Mouse (Mus musculus): ENCODE results near the gene Zfp989. TPM values are rescaled to one million over a fixed set of nuclear protein-coding genes. Genes with fewer than 3 reads are reported as not detected.
"Not testable (repeated sequence)": the region's sequence is repeated elsewhere in the genome, so short reads cannot be mapped to it uniquely, and the experiment has no call there.

The Zfp989 gene
- polyA plus RNA-seq (2015; fragmentation: Nextera tagmentation; extraction: Ambion mirVana) = 0.26 TPM in 1 of 2 replicates, not detected in the other

GRCm38 (mm10) chr4:146971757-146972156 lies at the start of gene Zfp989:
TSS of gene Zfp989 (plus strand) at chr4:146971976.
- H3K9ac ChIP-seq; H3K36me3 ChIP-seq; H3K4me1 ChIP-seq; H3K4me2 ChIP-seq; H3K9me3 ChIP-seq; H3K27me3 ChIP-seq (replicated peaks); H3K27ac ChIP-seq; H3K4me3 ChIP-seq (replicated peaks); ATAC-seq (ENCODE audit: insufficient read depth, low FRiP score, low read depth): not testable (repeated sequence)
- 90% methylated on average over 5 of the region's 5 CpGs for WGBS

- no peak overlapping the region; the same call in 1 of the 2 replicates for H3K9ac ChIP-seq
- peak; percentile 50; the same call in 1 of the 2 replicates for ATAC-seq (ENCODE audit: insufficient read depth, low FRiP score, low read depth)
Observed at GRCm38 (mm10) chr4:146932311-146933082, 39.3 kb upstream of the Zfp989 start.

GRCm38 (mm10) chr4:146941691-146942090 lies 30.1 kb upstream of the Zfp989 start:
- H3K9ac ChIP-seq; H3K27me3 ChIP-seq (replicated peaks); H3K9me3 ChIP-seq; H3K4me2 ChIP-seq; H3K4me3 ChIP-seq (replicated peaks); H3K27ac ChIP-seq; H3K36me3 ChIP-seq; ATAC-seq (ENCODE audit: insufficient read depth, low FRiP score, low read depth); H3K4me1 ChIP-seq: not testable (repeated sequence)
- 58% methylated on average over 32 of the region's 32 CpGs for WGBS

More at GRCm38 (mm10) chr4:146932311-146933082, 39.3 kb upstream of the Zfp989 start:
- Histone ChIP-seq H3K36me3 (no peaks in the 10 kb centered on the region), H3K9me3 (no peaks in the 10 kb centered on the region), H3K27me3 (replicated peaks) (no peaks in the 10 kb centered on the region; the same call in 1 of the 2 replicates), H3K4me3 (replicated peaks) (peak overlapping the region; percentile 9; the same call in 1 of the 2 replicates), H3K27ac (no peak overlapping the region), H3K4me2 (peak overlapping the region; percentile 42), H3K4me1 (no peaks in the 10 kb centered on the region)
- WGBS = 8% methylated on average over 76 of the region's 77 CpGs

DNA sequence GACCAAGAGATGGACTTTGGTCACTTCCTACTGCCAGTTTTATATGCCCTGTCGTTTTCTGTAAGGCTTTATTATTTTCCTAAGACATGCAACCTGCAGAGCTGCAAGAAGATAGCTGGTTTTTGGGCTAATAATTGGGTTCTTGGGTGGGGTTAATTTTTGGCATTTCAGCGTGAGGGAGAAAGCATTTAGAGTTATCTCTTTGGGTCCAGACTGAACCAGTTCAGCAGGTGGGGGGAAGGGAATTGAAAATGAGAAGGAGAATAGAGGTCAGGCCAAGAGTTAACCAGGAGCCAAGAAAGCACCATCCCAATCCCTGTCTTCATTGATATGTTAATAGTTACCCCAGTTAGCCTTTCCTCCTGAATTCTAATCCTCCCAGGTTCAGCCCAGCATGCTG lies 4.8 kb downstream of the Zfp989 start:
- not testable (repeated sequence) for H3K4me1 ChIP-seq; H3K27ac ChIP-seq; H3K9ac ChIP-seq; H3K4me2 ChIP-seq; H3K27me3 ChIP-seq (replicated peaks); H3K36me3 ChIP-seq; ATAC-seq (ENCODE audit: insufficient read depth, low FRiP score, low read depth); H3K4me3 ChIP-seq (replicated peaks); H3K9me3 ChIP-seq
- 23% methylated on average over 2 of the region's 2 CpGs for WGBS

GRCm38 (mm10) chr4:147018400-147018799 lies 46.6 kb downstream of the Zfp989 start:
- WGBS = no CpG with 5 or more reads among the region's 1 CpGs
- H3K27me3 ChIP-seq (replicated peaks); ATAC-seq (ENCODE audit: insufficient read depth, low FRiP score, low read depth); H3K4me2 ChIP-seq; H3K9me3 ChIP-seq; H3K4me1 ChIP-seq; H3K4me3 ChIP-seq (replicated peaks); H3K9ac ChIP-seq; H3K27ac ChIP-seq; H3K36me3 ChIP-seq: not testable (repeated sequence)

DNA sequence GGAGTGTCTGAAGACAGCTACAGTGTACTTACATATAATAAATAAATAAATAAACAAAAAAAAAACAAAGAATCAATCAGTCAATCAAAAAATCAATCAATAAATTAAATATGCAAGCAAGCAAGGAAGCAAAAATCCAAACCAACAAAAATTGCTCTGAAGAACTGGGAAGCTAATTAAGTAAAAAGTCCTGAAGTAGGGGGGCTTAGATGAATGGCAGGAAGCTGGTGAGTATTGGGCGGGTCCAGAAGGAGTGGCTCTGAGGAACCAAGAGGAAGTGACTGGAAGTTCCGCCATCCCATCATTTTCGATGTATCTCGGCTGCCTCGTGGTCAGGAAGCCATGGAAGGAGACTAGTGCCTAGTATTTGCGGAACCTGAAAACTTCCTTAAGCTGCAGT lies 49.8 kb downstream of the Zfp989 start, which contains the start of gene Rex2:
TSS of gene Rex2 (plus strand) at position 301 of the 400 bp plus-strand sequence.
- not testable (repeated sequence) for H3K27me3 ChIP-seq (replicated peaks); ATAC-seq (ENCODE audit: insufficient read depth, low FRiP score, low read depth); H3K9ac ChIP-seq; H3K4me1 ChIP-seq; H3K36me3 ChIP-seq; H3K27ac ChIP-seq; H3K9me3 ChIP-seq; H3K4me2 ChIP-seq; H3K4me3 ChIP-seq (replicated peaks)
- no CpG with 5 or more reads among the region's 6 CpGs for WGBS

GRCm38 (mm10) chr4:147026374-147026773 lies 54.6 kb downstream of the Zfp989 start:
- H3K4me3 ChIP-seq (replicated peaks); H3K27ac ChIP-seq; H3K27me3 ChIP-seq (replicated peaks); ATAC-seq (ENCODE audit: insufficient read depth, low FRiP score, low read depth); H3K4me1 ChIP-seq; H3K4me2 ChIP-seq; H3K9ac ChIP-seq; H3K36me3 ChIP-seq; H3K9me3 ChIP-seq: not testable (repeated sequence)
- WGBS = 50% methylated on average over 1 of the region's 1 CpGs

DNA sequence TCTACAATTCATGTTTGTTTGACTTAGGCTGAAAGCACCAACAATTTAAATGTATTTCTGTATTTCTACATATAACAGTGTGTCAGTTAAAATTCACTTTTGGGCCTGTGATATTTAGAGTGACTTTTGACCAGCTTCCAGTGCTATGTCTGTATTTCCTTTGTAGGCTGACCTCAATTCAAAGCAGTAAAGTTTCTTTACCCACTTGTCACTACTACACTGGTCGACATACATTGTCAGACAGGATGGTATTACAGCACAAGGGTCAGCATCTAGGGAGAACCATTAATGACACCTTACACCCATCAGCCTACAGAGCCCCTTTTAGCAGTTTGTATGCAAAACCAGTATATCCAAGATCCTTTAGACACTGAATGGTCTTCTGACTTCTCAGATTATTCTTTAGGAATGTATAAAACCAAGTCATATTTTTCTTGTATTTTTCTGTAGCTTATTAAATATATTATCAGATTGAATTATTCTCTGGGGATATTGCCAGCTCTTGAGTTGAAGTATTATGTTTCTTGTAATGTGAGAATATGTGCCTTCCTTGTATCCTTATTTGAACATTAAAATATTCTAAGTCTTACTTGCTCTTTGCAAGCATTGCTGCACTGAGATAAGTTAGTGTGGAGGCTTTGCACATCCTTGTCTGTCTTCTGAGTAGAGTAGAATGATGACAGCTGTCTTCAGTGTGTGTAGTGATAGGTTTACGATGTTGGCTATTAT lies 59.7 kb downstream of the Zfp989 start:
- H3K36me3 ChIP-seq; H3K9ac ChIP-seq; ATAC-seq (ENCODE audit: insufficient read depth, low FRiP score, low read depth); H3K4me2 ChIP-seq; H3K9me3 ChIP-seq; H3K4me1 ChIP-seq; H3K27me3 ChIP-seq (replicated peaks); H3K4me3 ChIP-seq (replicated peaks); H3K27ac ChIP-seq: not testable (repeated sequence)
- WGBS = 92% methylated on average over 1 of the region's 2 CpGs

Other genes starting within 250 kb of the Zfp989 start
- not detected in 2 replicates for gene Gm21411, start 62.4 kb upstream of the Zfp989 start, polyA plus RNA-seq (2015; fragmentation: Nextera tagmentation; extraction: Ambion mirVana)
- gene Rex2, start 49.9 kb downstream of the Zfp989 start, polyA plus RNA-seq (2015; fragmentation: Nextera tagmentation; extraction: Ambion mirVana) = not detected in 2 replicates
- 6.6 and 7.3 TPM in 2 replicates for gene Zfp991, start 160.1 kb downstream of the Zfp989 start, polyA plus RNA-seq (2015; fragmentation: Nextera tagmentation; extraction: Ambion mirVana)

Data from stomach, embryonic 15.5 days (tissue).